Mouse (Mus musculus): ENCODE results near the gene Tril. TPM values are rescaled to one million over a fixed set of nuclear protein-coding genes. Genes with fewer than 3 reads are reported as not detected.

Tril gene
- total and polyA plus RNA-seq, 3 experiments: 0.11 TPM; not detected in 2

- peaks cover 39% of the 10 kb centered on the region for H3K9me3 ChIP-seq (replicated peaks)
- H3K27me3 ChIP-seq (ENCODE audit: insufficient read depth, low read length): no peaks in the 10 kb centered on the region
- no peaks in the 10 kb centered on the region for H3K4me1 ChIP-seq (ENCODE audit: insufficient read depth, low read depth, low read length)
- TF ChIP-seq TAL1 (conservative IDR thresholded peaks at IDR 0.05; ENCODE audit: low read depth, low read length): no peak
- TF ChIP-seq GATA2 (IDR thresholded peaks at IDR 0.05; ENCODE audit: borderline replicate concordance, low read depth, low read length): no peak
- TF ChIP-seq GATA1 (IDR thresholded peaks at IDR 0.05; ENCODE audit: borderline replicate concordance, low read length): no peak
- TF ChIP-seq CTCF (IDR thresholded peaks at IDR 0.05; ENCODE audit: low read depth, low read length): no peak
- no peak for TF ChIP-seq POLR2AphosphoS5 (IDR thresholded peaks at IDR 0.05; ENCODE audit: insufficient replicate concordance, low read depth, low read length)
- no peaks in the 10 kb centered on the region for H3K36me3 ChIP-seq (replicated peaks)
- ATAC-seq (ENCODE audit: extremely low read depth, insufficient number of reproducible peaks, low FRiP score, poor library complexity, severe bottlenecking): no peak
- no peak for DNase-seq (ENCODE audit: low spot score)
- H3K4me3 ChIP-seq (ENCODE audit: low read depth, low read length): no peak overlapping the region
These were observed 8.4 kb downstream of the Tril start for GRCm38 (mm10) chr6:53812242-53812641.

- DNase-seq (ENCODE audit: low spot score) (no peak), ATAC-seq (ENCODE audit: extremely low read depth, insufficient number of reproducible peaks, low FRiP score, poor library complexity, severe bottlenecking) (no peak)
- H3K4me1 ChIP-seq (ENCODE audit: insufficient read depth, low read depth, low read length): no peaks in the 10 kb centered on the region
- H3K27me3 ChIP-seq (ENCODE audit: insufficient read depth, low read length): no peaks in the 10 kb centered on the region
- no peaks in the 10 kb centered on the region for H3K36me3 ChIP-seq (replicated peaks)
- H3K4me3 ChIP-seq (ENCODE audit: low read depth, low read length): no peak overlapping the region
- peaks cover 50% of the 10 kb centered on the region for H3K9me3 ChIP-seq (replicated peaks)
- no peak for TF ChIP-seq POLR2AphosphoS5 (IDR thresholded peaks at IDR 0.05; ENCODE audit: insufficient replicate concordance, low read depth, low read length)
- TF ChIP-seq CTCF (IDR thresholded peaks at IDR 0.05; ENCODE audit: low read depth, low read length): no peak
- no peak for TF ChIP-seq GATA1 (IDR thresholded peaks at IDR 0.05; ENCODE audit: borderline replicate concordance, low read length)
- TF ChIP-seq GATA2 (IDR thresholded peaks at IDR 0.05; ENCODE audit: borderline replicate concordance, low read depth, low read length): no peak
- TF ChIP-seq TAL1 (conservative IDR thresholded peaks at IDR 0.05; ENCODE audit: low read depth, low read length): no peak
These were observed 11.8 kb downstream of the Tril start for GRCm38 (mm10) chr6:53808801-53809200.

- Histone ChIP-seq H3K9me3 (replicated peaks) (peaks cover 52% of the 10 kb centered on the region), H3K4me3 (ENCODE audit: low read depth, low read length) (no peak overlapping the region), H3K27me3 (ENCODE audit: insufficient read depth, low read length) (no peaks in the 10 kb centered on the region), H3K36me3 (replicated peaks) (no peaks in the 10 kb centered on the region), H3K4me1 (ENCODE audit: insufficient read depth, low read depth, low read length) (no peaks in the 10 kb centered on the region)
- no peak for DNase-seq (ENCODE audit: low spot score)
- ATAC-seq (ENCODE audit: extremely low read depth, insufficient number of reproducible peaks, low FRiP score, poor library complexity, severe bottlenecking): no peak
- TF ChIP-seq CTCF (IDR thresholded peaks at IDR 0.05; ENCODE audit: low read depth, low read length) (no peak), TAL1 (conservative IDR thresholded peaks at IDR 0.05; ENCODE audit: low read depth, low read length) (no peak), GATA2 (IDR thresholded peaks at IDR 0.05; ENCODE audit: borderline replicate concordance, low read depth, low read length) (no peak), GATA1 (IDR thresholded peaks at IDR 0.05; ENCODE audit: borderline replicate concordance, low read length) (no peak), POLR2AphosphoS5 (IDR thresholded peaks at IDR 0.05; ENCODE audit: insufficient replicate concordance, low read depth, low read length) (no peak)
These were observed 13.4 kb downstream of the Tril start for GRCm38 (mm10) chr6:53807185-53807584.

DNA sequence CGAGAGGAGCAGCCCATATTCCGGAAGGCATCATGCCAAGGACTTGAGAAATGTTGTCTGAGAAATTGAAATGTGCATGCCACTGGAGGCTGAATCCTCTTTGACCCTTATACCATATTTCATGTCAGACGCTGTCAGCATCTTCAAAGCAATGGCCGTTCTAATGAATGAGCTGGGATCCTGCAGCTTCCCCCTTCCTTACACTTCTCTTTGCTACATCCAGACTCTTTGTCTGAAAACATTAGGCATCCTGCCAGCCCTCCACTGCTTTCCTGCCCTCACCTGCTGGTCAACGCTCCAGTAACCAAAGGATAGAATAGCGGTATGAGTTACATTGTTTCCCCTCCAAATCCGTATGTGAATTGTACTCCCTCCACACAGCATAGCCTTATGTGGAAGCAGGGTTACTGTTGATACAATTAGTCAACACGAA, 14.0 kb downstream of the Tril start:
- Histone ChIP-seq H3K4me1 (ENCODE audit: insufficient read depth, low read depth, low read length) (no peaks in the 10 kb centered on the region), H3K36me3 (replicated peaks) (no peaks in the 10 kb centered on the region), H3K4me3 (ENCODE audit: low read depth, low read length) (no peak overlapping the region), H3K9me3 (replicated peaks) (peaks cover 57% of the 10 kb centered on the region), H3K27me3 (ENCODE audit: insufficient read depth, low read length) (no peaks in the 10 kb centered on the region)
- TF ChIP-seq POLR2AphosphoS5 (IDR thresholded peaks at IDR 0.05; ENCODE audit: insufficient replicate concordance, low read depth, low read length) (no peak), GATA1 (IDR thresholded peaks at IDR 0.05; ENCODE audit: borderline replicate concordance, low read length) (no peak), CTCF (IDR thresholded peaks at IDR 0.05; ENCODE audit: low read depth, low read length) (no peak), GATA2 (IDR thresholded peaks at IDR 0.05; ENCODE audit: borderline replicate concordance, low read depth, low read length) (no peak), TAL1 (conservative IDR thresholded peaks at IDR 0.05; ENCODE audit: low read depth, low read length) (no peak)
- ATAC-seq (ENCODE audit: extremely low read depth, insufficient number of reproducible peaks, low FRiP score, poor library complexity, severe bottlenecking): no peak
- DNase-seq (ENCODE audit: low spot score): no peak

- TF ChIP-seq CTCF (IDR thresholded peaks at IDR 0.05; ENCODE audit: low read depth, low read length) (no peak), POLR2AphosphoS5 (IDR thresholded peaks at IDR 0.05; ENCODE audit: insufficient replicate concordance, low read depth, low read length) (no peak), GATA2 (IDR thresholded peaks at IDR 0.05; ENCODE audit: borderline replicate concordance, low read depth, low read length) (no peak), TAL1 (conservative IDR thresholded peaks at IDR 0.05; ENCODE audit: low read depth, low read length) (no peak), GATA1 (IDR thresholded peaks at IDR 0.05; ENCODE audit: borderline replicate concordance, low read length) (no peak)
- ATAC-seq (ENCODE audit: extremely low read depth, insufficient number of reproducible peaks, low FRiP score, poor library complexity, severe bottlenecking) (no peak), DNase-seq (ENCODE audit: low spot score) (no peak)
- Histone ChIP-seq H3K9me3 (replicated peaks) (peaks cover 59% of the 10 kb centered on the region), H3K27me3 (ENCODE audit: insufficient read depth, low read length) (no peaks in the 10 kb centered on the region), H3K36me3 (replicated peaks) (no peaks in the 10 kb centered on the region), H3K4me1 (ENCODE audit: insufficient read depth, low read depth, low read length) (no peaks in the 10 kb centered on the region), H3K4me3 (ENCODE audit: low read depth, low read length) (no peak overlapping the region)
These were observed 14.6 kb downstream of the Tril start for GRCm38 (mm10) chr6:53806021-53806420.

DNA sequence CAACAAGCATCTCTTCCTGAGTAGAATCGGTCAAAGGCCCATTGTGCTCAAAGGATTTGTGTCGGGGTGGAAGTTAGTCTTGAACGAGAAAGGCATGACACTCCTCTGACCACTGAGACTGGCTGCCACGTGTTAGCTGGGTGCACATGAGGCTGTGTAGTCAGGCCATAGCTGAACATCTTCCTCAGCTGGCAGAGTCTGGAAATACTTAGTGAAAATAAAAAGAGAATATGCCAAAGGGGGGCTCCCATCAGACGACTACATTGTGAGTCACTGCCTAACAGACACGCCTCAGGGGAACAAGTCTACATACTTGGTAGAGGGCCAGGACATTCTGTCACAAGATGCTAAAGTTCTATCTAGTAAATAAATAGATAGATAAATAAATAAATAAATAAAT, 16.5 kb downstream of the Tril start:
- no peak for DNase-seq (ENCODE audit: low spot score)
- Histone ChIP-seq H3K36me3 (replicated peaks) (no peaks in the 10 kb centered on the region), H3K9me3 (replicated peaks) (peaks cover 67% of the 10 kb centered on the region), H3K27me3 (ENCODE audit: insufficient read depth, low read length) (no peaks in the 10 kb centered on the region), H3K4me1 (ENCODE audit: insufficient read depth, low read depth, low read length) (no peaks in the 10 kb centered on the region), H3K4me3 (ENCODE audit: low read depth, low read length) (no peak overlapping the region)
- no peak for TF ChIP-seq TAL1 (conservative IDR thresholded peaks at IDR 0.05; ENCODE audit: low read depth, low read length)
- TF ChIP-seq GATA1 (IDR thresholded peaks at IDR 0.05; ENCODE audit: borderline replicate concordance, low read length): no peak
- no peak for TF ChIP-seq GATA2 (IDR thresholded peaks at IDR 0.05; ENCODE audit: borderline replicate concordance, low read depth, low read length)
- no peak for TF ChIP-seq POLR2AphosphoS5 (IDR thresholded peaks at IDR 0.05; ENCODE audit: insufficient replicate concordance, low read depth, low read length)
- TF ChIP-seq CTCF (IDR thresholded peaks at IDR 0.05; ENCODE audit: low read depth, low read length): no peak
- ATAC-seq (ENCODE audit: extremely low read depth, insufficient number of reproducible peaks, low FRiP score, poor library complexity, severe bottlenecking): no peak

Measured in G1E (cell line).